Mouse (Mus musculus) kidney, embryonic 16.5 days (tissue): ENCODE results near the gene Ankrd6. TPM values are rescaled to one million over a fixed set of nuclear protein-coding genes. Genes with fewer than 3 reads are reported as not detected.

Source experiments
- ATAC-seq: fragments of 200-750 bp; cut with Nextera tagmentation; 2 replicates; pipeline ENCODE4 v1.8.0; 2017; ENCODE audit warnings: moderate TSS enrichment; ENCODE audit not compliant: low FRiP score, low TSS enrichment
- H3K27ac ChIP-seq: fragments of 300-500 bp; sonication (generic); 2 replicates; pipeline ENCODE4 v1.5.1; 2014; ENCODE audit warnings: low read length
- H3K27me3 ChIP-seq: fragments of 300-500 bp; sonication (generic); 2 replicates; pipeline ENCODE4 v1.6.1; 2014; ENCODE audit warnings: low read length, control low read depth, mixed read lengths; ENCODE audit not compliant: insufficient read depth
- H3K36me3 ChIP-seq: fragments of 300-500 bp; sonication (generic); 2 replicates; pipeline ENCODE4 v1.6.1; 2014; ENCODE audit warnings: low read length, control low read depth, mixed read lengths; ENCODE audit not compliant: insufficient read depth
- H3K4me1 ChIP-seq: fragments of 300-500 bp; sonication (generic); 2 replicates; pipeline ENCODE4 v1.6.1; 2014; ENCODE audit warnings: low read length, control low read depth, mixed read lengths; ENCODE audit not compliant: insufficient read depth
- H3K4me2 ChIP-seq: fragments of 300-500 bp; sonication (generic); replicated peaks from 2 replicates; pipeline ENCODE4 v1.6.1; 2014; ENCODE audit warnings: low read depth, low read length
- H3K4me3 ChIP-seq: fragments of 300-500 bp; sonication (generic); 2 replicates; pipeline ENCODE4 v1.5.1; 2014; ENCODE audit warnings: mild to moderate bottlenecking, low read length
- H3K9ac ChIP-seq: fragments of 300-500 bp; sonication (generic); replicated peaks from 2 replicates; pipeline ENCODE4 v1.6.1; 2014; ENCODE audit warnings: low read length
- H3K9me3 ChIP-seq: fragments of 300-500 bp; sonication (generic); 2 replicates; pipeline ENCODE4 v1.6.1; 2016; ENCODE audit warnings: low read length, control low read depth
- WGBS: fragments of 180-500 bp; shearing (Covaris S2); extraction: QIAGEN DNeasy Blood & Tissue Kit; methylation state at CpG from one replicate; pipeline ENCODE4 v1.1.7; 2014; 5-methylcytosine and 5-hydroxymethylcytosine counted together
- polyA plus RNA-seq: library from polyadenylated mRNA; unstranded; fragments of >200 nt; fragmentation: Nextera tagmentation; extraction: Ambion mirVana; gene quantifications from 2 replicates; pipeline ENCODE4 v1.2.1, GENCODE M21; 2015

Gene Ankrd6
- polyA plus RNA-seq, 1 experiment from 2014 or later: 13.8 TPM

GRCm38 (mm10) chr4:32909241-32909979 is 41.2 kb downstream of the Ankrd6 start:
- 66% methylated on average over 3 of the region's 3 CpGs for WGBS
- Histone ChIP-seq H3K27me3 (no peaks in the 10 kb centered on the region), H3K4me2 (no peak overlapping the region), H3K36me3 (no peaks in the 10 kb centered on the region), H3K9me3 (no peaks in the 10 kb centered on the region), H3K9ac (no peak overlapping the region), H3K4me3 (no peak overlapping the region), H3K4me1 (no peaks in the 10 kb centered on the region), H3K27ac (no peak overlapping the region)
- ATAC-seq: peak; percentile 47; the same call in 1 of the 2 replicates

DNA sequence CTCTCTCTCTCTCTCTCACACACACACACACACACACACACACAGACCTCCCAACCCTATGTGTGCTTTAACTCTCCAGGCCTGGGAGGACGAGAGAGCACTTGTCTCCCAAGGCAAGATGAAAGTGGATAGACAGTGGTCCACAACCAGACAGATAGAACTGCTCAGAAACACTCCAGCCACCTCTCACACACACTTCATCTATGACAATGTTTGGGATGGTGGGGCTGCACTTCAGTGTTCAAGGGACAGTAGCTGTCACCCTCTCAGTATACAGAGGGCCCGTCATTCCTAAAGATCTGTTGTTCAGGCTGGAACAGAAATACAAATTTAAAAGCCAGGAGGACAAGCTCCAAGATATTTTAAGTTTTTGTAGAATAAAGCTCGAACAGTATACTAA is 43.0 kb downstream of the Ankrd6 start:
- Histone ChIP-seq H3K27me3 (no peaks in the 10 kb centered on the region), H3K9ac (no peak overlapping the region), H3K4me3 (no peak overlapping the region), H3K4me2 (no peak overlapping the region), H3K27ac (no peak overlapping the region), H3K4me1 (no peaks in the 10 kb centered on the region), H3K36me3 (no peaks in the 10 kb centered on the region), H3K9me3 (no peaks in the 10 kb centered on the region)
- WGBS: 83% methylated on average over 3 of the region's 3 CpGs
- ATAC-seq: no peak

DNA sequence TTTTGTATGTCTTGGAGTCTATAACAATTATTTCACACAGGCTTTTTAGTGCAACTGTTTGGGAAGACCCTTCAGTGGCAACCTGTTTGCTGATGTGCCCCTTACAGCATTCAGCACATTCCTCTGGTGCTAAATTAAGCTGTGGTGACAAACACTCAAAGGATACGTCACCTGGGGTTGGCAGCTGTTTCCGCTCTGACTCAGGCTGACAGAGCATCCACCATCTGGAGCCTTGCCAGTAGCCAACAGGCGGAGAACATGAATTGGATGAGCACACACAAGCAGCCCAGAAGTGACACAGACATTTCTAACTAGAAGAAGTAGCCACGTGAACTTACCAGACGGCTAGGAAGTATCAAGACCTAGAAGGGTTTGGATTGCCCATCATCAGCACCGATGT is 44.0 kb downstream of the Ankrd6 start:
- no peak overlapping the region; the same call in 1 of the 2 replicates for H3K27ac ChIP-seq
- no peaks in the 10 kb centered on the region for H3K9me3 ChIP-seq
- H3K36me3 ChIP-seq: no peaks in the 10 kb centered on the region
- ATAC-seq: no peak
- 56% methylated on average over 6 of the region's 6 CpGs for WGBS
- H3K4me1 ChIP-seq: no peaks in the 10 kb centered on the region
- H3K27me3 ChIP-seq: no peaks in the 10 kb centered on the region
- H3K9ac ChIP-seq: no peak overlapping the region
- no peak overlapping the region for H3K4me3 ChIP-seq
- no peak overlapping the region for H3K4me2 ChIP-seq

DNA sequence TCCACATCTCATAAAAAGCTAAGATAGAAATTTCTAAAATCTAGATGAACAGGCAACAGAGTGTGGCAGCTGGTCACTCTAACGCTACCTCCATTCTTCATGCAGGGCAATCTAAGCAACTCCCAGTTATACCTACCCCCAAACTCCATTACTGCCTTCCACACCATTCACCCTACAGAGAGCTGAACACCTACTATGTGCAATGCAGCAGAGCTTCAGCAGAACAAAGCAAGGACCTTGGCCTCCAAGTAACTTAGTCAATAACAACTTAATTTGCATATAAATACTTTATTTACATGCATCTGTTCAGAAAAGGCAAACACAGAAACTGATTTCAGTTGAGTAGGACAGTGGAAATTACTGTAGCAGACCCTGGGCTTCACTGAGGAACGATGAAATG is 44.7 kb downstream of the Ankrd6 start:
- Histone ChIP-seq H3K27ac (no peak overlapping the region), H3K4me2 (no peak overlapping the region), H3K9ac (no peak overlapping the region), H3K9me3 (no peaks in the 10 kb centered on the region), H3K4me1 (no peaks in the 10 kb centered on the region), H3K27me3 (no peaks in the 10 kb centered on the region), H3K4me3 (no peak overlapping the region), H3K36me3 (no peaks in the 10 kb centered on the region)
- WGBS: 89% methylated on average over 2 of the region's 2 CpGs
- ATAC-seq: no peak

DNA sequence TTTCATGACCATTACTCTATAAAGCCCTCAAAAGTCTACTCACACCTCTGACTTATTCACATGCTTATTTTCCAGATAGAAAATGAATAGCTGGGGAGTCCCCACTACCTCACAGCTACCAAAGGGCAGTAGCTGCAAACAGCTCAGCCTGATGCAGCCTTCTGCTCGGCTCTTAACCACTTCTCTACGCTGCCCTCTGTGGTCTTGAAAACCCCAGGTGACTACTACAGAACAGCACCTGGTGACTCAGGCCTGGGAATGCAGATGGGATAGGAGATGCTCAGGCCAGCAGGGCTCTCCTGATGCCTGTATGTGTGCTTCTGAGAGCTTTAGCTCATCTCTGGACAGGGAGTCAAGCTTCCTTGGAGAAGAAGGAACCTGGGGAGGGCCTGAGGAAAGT is 45.3 kb downstream of the Ankrd6 start:
- no peaks in the 10 kb centered on the region for H3K36me3 ChIP-seq
- WGBS: 81% methylated on average over 2 of the region's 2 CpGs
- no peaks in the 10 kb centered on the region for H3K9me3 ChIP-seq
- no peaks in the 10 kb centered on the region for H3K27me3 ChIP-seq
- no peak overlapping the region for H3K4me3 ChIP-seq
- H3K4me2 ChIP-seq: no peak overlapping the region
- no peak overlapping the region for H3K27ac ChIP-seq
- no peak overlapping the region for H3K9ac ChIP-seq
- H3K4me1 ChIP-seq: no peaks in the 10 kb centered on the region
- ATAC-seq: no peak

GRCm38 (mm10) chr4:32903826-32904225 is 46.8 kb downstream of the Ankrd6 start:
- no peak overlapping the region for H3K9ac ChIP-seq
- H3K36me3 ChIP-seq: no peaks in the 10 kb centered on the region
- no peaks in the 10 kb centered on the region for H3K27me3 ChIP-seq
- no peaks in the 10 kb centered on the region for H3K4me1 ChIP-seq
- no peak overlapping the region for H3K4me3 ChIP-seq
- H3K4me2 ChIP-seq: no peak overlapping the region
- no peaks in the 10 kb centered on the region for H3K9me3 ChIP-seq
- WGBS: 72% methylated on average over 7 of the region's 7 CpGs
- no peak for ATAC-seq
- no peak overlapping the region for H3K27ac ChIP-seq

- no peak for ATAC-seq
- Histone ChIP-seq H3K36me3 (0 out of 2 replicates have a peak, but pooled peaks cover 5% of the 10 kb centered on the region), H3K9ac (no peak overlapping the region), H3K4me1 (no peaks in the 10 kb centered on the region), H3K27me3 (no peaks in the 10 kb centered on the region), H3K4me2 (no peak overlapping the region), H3K9me3 (peaks cover 11% of the 10 kb centered on the region), H3K27ac (no peak overlapping the region), H3K4me3 (no peak overlapping the region)
- 59% methylated on average over 4 of the region's 4 CpGs for WGBS
These were observed 51.6 kb downstream of the Ankrd6 start for GRCm38 (mm10) chr4:32899051-32899450.

GRCm38 (mm10) chr4:32891341-32891740 is 59.3 kb downstream of the Ankrd6 start:
- no peak overlapping the region for H3K9ac ChIP-seq
- H3K36me3 ChIP-seq: 0 out of 2 replicates have a peak, but pooled peaks cover 5% of the 10 kb centered on the region
- no peak overlapping the region for H3K27ac ChIP-seq
- no peak overlapping the region for H3K4me3 ChIP-seq
- ATAC-seq: no peak
- no peak overlapping the region for H3K4me2 ChIP-seq
- whole genome bisulfite sequencing: 84% methylated on average over 10 of the region's 10 CpGs
- peaks cover 15% of the 10 kb centered on the region for H3K4me1 ChIP-seq
- no peaks in the 10 kb centered on the region for H3K27me3 ChIP-seq
- peaks cover 18% of the 10 kb centered on the region for H3K9me3 ChIP-seq

DNA sequence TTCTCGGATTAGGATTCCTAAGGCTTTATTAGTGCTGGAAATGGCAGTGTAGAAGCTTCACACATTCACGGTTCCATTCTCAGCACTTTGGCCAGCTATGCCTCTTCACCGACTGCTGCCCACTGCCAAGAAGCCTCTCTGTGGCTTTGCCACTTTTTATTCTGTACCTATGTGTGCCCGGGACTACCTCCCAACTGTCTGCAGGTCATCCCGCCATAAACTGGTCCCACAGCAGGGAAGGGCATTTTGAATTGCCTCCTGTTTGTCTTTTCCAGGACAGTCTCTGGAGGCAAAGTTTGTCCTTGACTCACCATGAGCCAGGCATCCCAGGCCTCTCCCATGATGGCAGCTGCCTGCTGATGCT is 59.9 kb downstream of the Ankrd6 start:
- Histone ChIP-seq H3K4me2 (no peak overlapping the region), H3K4me3 (no peak overlapping the region), H3K4me1 (peaks cover 15% of the 10 kb centered on the region), H3K9ac (no peak overlapping the region), H3K9me3 (peaks cover 18% of the 10 kb centered on the region), H3K36me3 (0 out of 2 replicates have a peak, but pooled peaks cover 5% of the 10 kb centered on the region), H3K27me3 (no peaks in the 10 kb centered on the region), H3K27ac (no peak overlapping the region)
- ATAC-seq: no peak
- WGBS: 69% methylated on average over 5 of the region's 5 CpGs

- no peak overlapping the region for H3K4me2 ChIP-seq
- 0 out of 2 replicates have a peak, but pooled peaks cover 5% of the 10 kb centered on the region for H3K36me3 ChIP-seq
- H3K27me3 ChIP-seq: no peaks in the 10 kb centered on the region
- no peak overlapping the region; the same call in 1 of the 2 replicates for H3K27ac ChIP-seq
- peaks cover 18% of the 10 kb centered on the region for H3K9me3 ChIP-seq
- H3K4me1 ChIP-seq: peaks cover 15% of the 10 kb centered on the region
- WGBS: 22% methylated on average over 10 of the region's 10 CpGs
- H3K9ac ChIP-seq: no peak overlapping the region
- no peak for ATAC-seq
- H3K4me3 ChIP-seq: no peak overlapping the region
These were observed 60.5 kb downstream of the Ankrd6 start for GRCm38 (mm10) chr4:32889996-32890734.
